Mouse (Mus musculus) neural tube, embryonic 14.5 days (tissue): Measurements from ENCODE around the gene Arid3b. TPM values are rescaled to one million over a fixed set of nuclear protein-coding genes. Genes with fewer than 3 reads are reported as not detected.

Source experiments
- ATAC-seq: fragments of 200-750 bp; cut with Nextera tagmentation; 2 replicates; pipeline ENCODE4 v1.8.0; 2017; ENCODE audit warnings: low read depth, mild to moderate bottlenecking, moderate TSS enrichment, moderate library complexity
- H3K27ac ChIP-seq: fragments of 300-500 bp; sonication (generic); 2 replicates; pipeline ENCODE4 v1.5.1; 2014; ENCODE audit warnings: low read depth, mild to moderate bottlenecking, control low read depth, low read length, moderate library complexity, mixed read lengths
- H3K27me3 ChIP-seq: fragments of 300-500 bp; sonication (generic); 2 replicates; pipeline ENCODE4 v1.6.1; 2014; ENCODE audit warnings: low read length; ENCODE audit not compliant: control insufficient read depth, insufficient read depth
- H3K36me3 ChIP-seq: fragments of 300-500 bp; sonication (generic); 2 replicates; pipeline ENCODE4 v1.6.1; 2014; ENCODE audit warnings: low read length, mixed read lengths; ENCODE audit not compliant: control insufficient read depth, insufficient read depth
- H3K4me1 ChIP-seq: fragments of 300-500 bp; sonication (generic); 2 replicates; pipeline ENCODE4 v1.6.1; 2014; ENCODE audit warnings: low read length; ENCODE audit not compliant: control insufficient read depth, insufficient read depth
- H3K4me2 ChIP-seq: fragments of 300-500 bp; sonication (generic); 2 replicates; pipeline ENCODE4 v1.6.1; 2014; ENCODE audit warnings: mild to moderate bottlenecking, low read depth, low read length, control low read depth
- H3K4me3 ChIP-seq: fragments of 300-500 bp; sonication (generic); 2 replicates; pipeline ENCODE4 v1.5.1; 2014; ENCODE audit warnings: low read depth, low read length, control low read depth, mixed read lengths
- H3K9ac ChIP-seq: fragments of 300-500 bp; sonication (generic); replicated peaks from 2 replicates; pipeline ENCODE4 v1.6.1; 2014; ENCODE audit warnings: low read depth, mild to moderate bottlenecking, control low read depth, low read length, mixed read lengths
- H3K9me3 ChIP-seq: fragments of 300-500 bp; sonication (generic); 2 replicates; pipeline ENCODE4 v1.6.1; 2016; ENCODE audit warnings: low read length; ENCODE audit not compliant: control insufficient read depth
- WGBS: fragments of 180-500 bp; shearing (Covaris S2); extraction: QIAGEN DNeasy Blood & Tissue Kit; methylation state at CpG from one replicate; pipeline ENCODE4 v1.1.7; 2014; 5-methylcytosine and 5-hydroxymethylcytosine counted together
- polyA plus RNA-seq: library from polyadenylated mRNA; unstranded; fragments of >200 nt; fragmentation: Nextera tagmentation; extraction: Ambion mirVana; gene quantifications from 2 replicates; pipeline ENCODE4 v1.2.1, GENCODE M21; 2014

The Arid3b gene
- polyA plus RNA-seq, 1 experiment from 2014 or later: 6.3 TPM

- H3K9me3 ChIP-seq: no peaks in the 10 kb centered on the region
- H3K36me3 ChIP-seq: no peaks in the 10 kb centered on the region
- no peaks in the 10 kb centered on the region for H3K27me3 ChIP-seq
- no peak overlapping the region for H3K4me2 ChIP-seq
- H3K27ac ChIP-seq: peak overlapping the region; percentile 29
- H3K9ac ChIP-seq: no peak overlapping the region
- peak; percentile 25; the same call in 1 of the 2 replicates for ATAC-seq
- 10% methylated on average over 6 of the region's 6 CpGs for WGBS
- no peak overlapping the region for H3K4me3 ChIP-seq
- H3K4me1 ChIP-seq: peaks cover 44% of the 10 kb centered on the region
Measured at GRCm38 (mm10) chr9:57817220-57817667, 19.3 kb downstream of the Arid3b start.

DNA sequence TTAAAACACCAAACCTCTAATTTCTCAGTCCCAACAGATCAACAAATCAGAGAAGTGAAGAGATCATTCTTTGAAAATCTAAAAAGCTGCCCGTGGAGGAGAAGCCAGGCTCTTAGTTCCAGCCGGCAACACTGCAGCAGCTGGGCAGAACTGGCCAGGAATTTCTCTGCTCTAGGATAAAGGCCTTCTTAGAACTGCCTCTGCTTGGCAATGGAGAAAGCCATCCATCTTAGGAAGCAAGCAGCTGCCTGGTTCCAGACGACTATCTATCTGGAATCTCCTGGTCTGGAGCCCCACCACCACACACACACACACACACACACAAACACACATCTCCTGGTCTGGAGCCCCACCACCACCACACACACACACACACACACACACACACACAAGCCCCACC, 21.7 kb downstream of the Arid3b start:
- Histone ChIP-seq H3K27ac (no peak overlapping the region), H3K9me3 (no peaks in the 10 kb centered on the region), H3K4me1 (peaks cover 55% of the 10 kb centered on the region), H3K4me3 (no peak overlapping the region), H3K9ac (no peak overlapping the region), H3K36me3 (no peaks in the 10 kb centered on the region), H3K4me2 (no peak overlapping the region), H3K27me3 (no peaks in the 10 kb centered on the region)
- ATAC-seq: no peak
- WGBS: 10% methylated on average over 3 of the region's 3 CpGs

DNA sequence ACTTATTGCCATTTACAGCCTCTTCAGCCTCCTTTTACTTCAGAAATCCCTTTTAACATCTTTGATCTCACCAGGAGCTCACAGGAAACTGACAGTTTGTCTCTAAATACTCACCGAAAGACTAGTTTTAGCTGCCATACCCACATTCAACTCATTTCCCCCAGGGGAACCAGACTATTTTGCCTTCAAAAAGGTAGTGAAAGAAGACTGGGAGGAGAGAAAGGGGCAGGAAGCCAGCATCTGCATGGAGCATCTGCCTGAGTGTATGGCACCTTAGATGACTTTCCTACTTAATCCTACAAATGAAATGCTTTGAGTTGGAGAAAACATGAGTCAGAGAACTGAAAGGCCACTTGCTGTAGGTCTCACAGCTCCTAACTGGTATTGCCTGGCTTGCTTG, 22.6 kb downstream of the Arid3b start:
- no peaks in the 10 kb centered on the region for H3K9me3 ChIP-seq
- WGBS: 21% methylated on average over 1 of the region's 1 CpGs
- no peak overlapping the region for H3K4me3 ChIP-seq
- ATAC-seq: no peak
- H3K27me3 ChIP-seq: no peaks in the 10 kb centered on the region
- no peak overlapping the region for H3K27ac ChIP-seq
- no peak overlapping the region for H3K9ac ChIP-seq
- H3K36me3 ChIP-seq: no peaks in the 10 kb centered on the region
- H3K4me1 ChIP-seq: peaks cover 63% of the 10 kb centered on the region
- H3K4me2 ChIP-seq: no peak overlapping the region

DNA sequence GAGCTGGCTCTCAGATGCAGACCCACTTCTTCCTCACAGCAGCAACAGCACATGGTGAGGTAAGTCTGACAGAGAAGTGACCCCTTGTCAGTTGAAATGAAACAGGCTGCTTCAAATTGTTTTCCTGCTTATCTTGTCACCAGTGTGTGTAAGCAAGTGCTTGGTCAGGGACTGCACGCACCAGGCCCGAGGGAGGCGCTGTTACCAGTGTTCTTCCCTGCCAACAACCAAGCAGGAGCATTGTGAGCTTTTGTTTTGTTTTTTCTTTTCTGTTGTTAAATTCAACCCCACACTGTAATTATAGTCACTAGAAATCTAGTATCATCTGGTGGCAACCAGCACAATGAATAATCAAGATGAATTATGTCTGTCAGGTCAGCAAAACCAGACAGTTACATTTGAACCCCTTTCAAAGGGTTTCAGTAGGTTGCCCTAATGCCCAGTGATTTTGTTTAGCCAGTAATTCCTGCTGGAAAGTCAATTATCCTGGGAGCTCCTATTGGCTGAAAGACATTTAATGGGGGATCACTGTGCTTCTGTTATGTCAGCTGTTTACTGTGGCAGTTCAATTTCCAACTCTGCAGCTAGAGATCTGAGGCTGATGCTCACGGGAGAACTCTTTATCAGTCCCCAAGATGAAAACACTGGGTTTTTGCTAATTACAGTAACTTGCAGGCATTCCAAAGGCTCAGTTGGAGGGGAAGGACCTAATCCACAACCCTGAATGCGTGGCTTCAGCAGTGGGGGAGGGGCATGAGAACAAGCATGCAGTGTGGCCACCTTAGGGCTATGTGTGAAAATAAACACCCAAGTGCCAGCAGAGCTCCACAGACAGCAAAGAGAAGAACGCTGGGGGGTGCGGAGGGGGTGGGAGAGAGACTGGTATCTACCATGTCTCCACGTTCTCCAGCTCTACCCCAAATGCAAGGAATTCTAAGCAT, 24.5 kb downstream of the Arid3b start:
- Histone ChIP-seq H3K27me3 (no peaks in the 10 kb centered on the region), H3K4me1 (peaks cover 64% of the 10 kb centered on the region), H3K9me3 (no peaks in the 10 kb centered on the region), H3K4me2 (no peak overlapping the region), H3K4me3 (no peak overlapping the region), H3K9ac (no peak overlapping the region), H3K27ac (peak overlapping the region; percentile 66), H3K36me3 (no peaks in the 10 kb centered on the region)
- WGBS: 27% methylated on average over 8 of the region's 8 CpGs
- ATAC-seq: no peak

DNA sequence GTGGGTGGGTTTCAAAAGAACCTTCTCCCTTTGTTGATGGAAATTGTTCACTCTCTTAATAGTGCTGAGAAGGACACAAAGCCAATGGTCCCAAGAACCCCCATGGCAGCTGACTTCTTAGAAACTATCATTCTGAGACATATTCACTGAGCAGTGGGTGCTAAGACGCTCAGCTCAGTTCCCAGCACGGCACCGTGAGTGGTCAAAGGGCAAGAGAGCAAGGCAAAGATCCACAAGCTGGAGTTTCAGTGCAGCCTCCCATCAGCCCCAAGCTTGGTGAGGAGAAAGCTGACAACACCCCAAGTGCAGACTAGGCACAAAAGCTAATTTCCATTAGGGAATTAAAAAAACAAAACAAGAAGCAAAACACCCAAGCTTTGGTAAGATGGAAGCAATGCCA, 25.9 kb downstream of the Arid3b start:
- 68% methylated on average over 3 of the region's 3 CpGs for WGBS
- no peak overlapping the region; the same call in 1 of the 2 replicates for H3K27ac ChIP-seq
- H3K4me1 ChIP-seq: peaks cover 58% of the 10 kb centered on the region

DNA sequence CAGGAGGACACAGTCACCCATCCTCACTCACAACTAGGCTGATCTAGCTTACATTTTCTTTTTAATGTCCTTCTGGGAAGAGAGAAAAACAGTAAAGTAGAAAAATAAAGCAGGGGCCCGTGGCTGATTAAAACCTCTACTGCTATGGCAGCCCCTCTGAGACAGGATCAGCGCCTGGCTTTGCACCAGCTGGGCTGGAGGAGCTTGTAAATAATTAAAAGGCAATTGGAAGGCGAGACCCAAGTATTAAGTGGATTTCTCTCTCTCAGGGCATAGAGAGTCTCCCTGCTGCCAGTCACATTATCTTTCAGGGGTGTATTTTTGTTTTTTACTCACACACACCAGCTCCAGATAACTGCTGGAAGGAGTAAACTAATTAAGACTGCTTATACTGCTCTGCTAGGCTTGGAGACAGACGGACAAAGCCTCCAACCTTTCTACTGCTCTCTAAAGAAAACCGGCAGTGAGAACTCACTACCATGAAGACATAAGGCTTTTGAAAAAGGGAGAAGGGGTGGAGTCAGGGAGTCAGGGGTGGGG, 27.8 kb downstream of the Arid3b start:
- Histone ChIP-seq H3K36me3 (no peaks in the 10 kb centered on the region), H3K27me3 (no peaks in the 10 kb centered on the region), H3K4me2 (no peak overlapping the region), H3K9me3 (no peaks in the 10 kb centered on the region), H3K4me1 (peaks cover 55% of the 10 kb centered on the region), H3K4me3 (no peak overlapping the region), H3K9ac (no peak overlapping the region), H3K27ac (0 out of 2 replicates have a peak overlapping the region, but pooled peaks have one; percentile 11)
- 16% methylated on average over 5 of the region's 5 CpGs for WGBS
- ATAC-seq: no peak

More for the DNA sequence above, 25.9 kb downstream of the Arid3b start:
- Histone ChIP-seq H3K36me3 (no peaks in the 10 kb centered on the region), H3K9me3 (no peaks in the 10 kb centered on the region), H3K4me3 (no peak overlapping the region), H3K4me2 (no peak overlapping the region), H3K27me3 (no peaks in the 10 kb centered on the region), H3K9ac (no peak overlapping the region)
- ATAC-seq: no peak

GRCm38 (mm10) chr9:57807174-57807651, 29.4 kb downstream of the Arid3b start:
- H3K36me3 ChIP-seq: no peaks in the 10 kb centered on the region
- no peak overlapping the region for H3K4me2 ChIP-seq
- no peaks in the 10 kb centered on the region for H3K9me3 ChIP-seq
- no peak overlapping the region for H3K27ac ChIP-seq
- no peaks in the 10 kb centered on the region for H3K27me3 ChIP-seq
- 28% methylated on average over 4 of the region's 4 CpGs for WGBS
- no peak overlapping the region for H3K9ac ChIP-seq
- peaks cover 39% of the 10 kb centered on the region for H3K4me1 ChIP-seq
- no peak for ATAC-seq
- H3K4me3 ChIP-seq: no peak overlapping the region

DNA sequence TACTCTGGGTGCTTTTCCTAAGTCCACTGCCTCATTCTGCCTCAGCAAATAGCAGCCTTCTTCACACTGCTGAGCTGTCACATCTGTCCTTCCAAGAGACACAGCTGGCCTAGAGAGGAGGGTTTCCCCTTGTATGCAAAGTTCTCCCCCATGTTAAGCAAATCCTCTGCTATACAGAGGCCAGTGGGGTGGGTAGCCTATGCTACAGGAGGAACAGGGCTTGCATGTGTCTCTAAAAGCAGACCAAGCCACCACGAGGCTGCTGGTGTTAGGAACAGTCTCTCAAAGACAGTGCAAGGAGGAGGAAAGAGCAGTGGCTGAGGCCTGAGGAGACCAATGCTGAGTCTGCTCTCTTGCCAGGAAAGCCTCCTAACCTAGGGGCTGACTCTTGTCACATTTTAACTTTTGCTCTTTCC, 30.5 kb downstream of the Arid3b start:
- H3K36me3 ChIP-seq: no peaks in the 10 kb centered on the region
- H3K4me2 ChIP-seq: no peak overlapping the region
- ATAC-seq: no peak
- H3K4me3 ChIP-seq: no peak overlapping the region
- H3K9ac ChIP-seq: no peak overlapping the region
- H3K27me3 ChIP-seq: no peaks in the 10 kb centered on the region
- H3K4me1 ChIP-seq: peaks cover 29% of the 10 kb centered on the region
- no peaks in the 10 kb centered on the region for H3K9me3 ChIP-seq
- WGBS: 19% methylated on average over 1 of the region's 1 CpGs
- H3K27ac ChIP-seq: no peak overlapping the region
